Comparison of ENCODE assay signal across 10 mouse cellular contexts in the genomic region with DNA sequence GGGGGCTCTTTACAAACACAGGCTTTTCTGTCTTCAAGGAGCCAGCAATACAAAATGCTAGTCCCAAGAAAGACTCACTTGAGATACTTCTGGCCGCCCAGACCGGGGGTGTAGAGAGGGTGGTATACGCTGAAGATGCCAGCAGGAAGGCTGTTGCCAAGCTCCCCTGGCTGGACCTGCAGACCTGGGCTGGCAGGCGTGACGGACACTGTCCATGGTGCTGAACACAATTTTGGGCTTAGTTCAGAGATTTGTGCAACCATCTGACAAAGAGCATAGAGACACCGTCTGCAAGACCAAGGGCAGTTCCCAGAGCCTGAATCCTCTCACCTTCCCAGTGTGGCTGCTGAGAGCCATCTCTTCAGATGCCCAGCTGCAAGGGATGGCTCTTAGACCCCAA. TPM values are rescaled to one million over a fixed set of nuclear protein-coding genes. Genes with fewer than 3 reads are reported as not detected.
DNase-seq lines count a peak whose midpoint lies in the region; ATAC-seq and TF ChIP-seq lines count a peak whose summit lies in the region.
"Had no signal": no experiment of that assay in that cellular context is flagged by ENCODE, and none has a peak within 500 bp of the region (broad histone marks: within the 10 kb centered on the region; RNA-seq: fewer than 3 reads in every experiment).

No protein-coding gene starts in this region.

- no peaks in the 10 kb centered on the region for H3K4me1 ChIP-seq in kidney, postnatal 0 days (replicated peaks; ENCODE audit: insufficient read depth, low read length)
- H3K4me1 ChIP-seq: embryonic facial prominence, embryonic 13.5 days; lung, embryonic 15.5 days had no signal

- no peak overlapping the region for H3K9ac ChIP-seq in kidney, postnatal 0 days (ENCODE audit: low read depth, low read length)
- H3K9ac ChIP-seq: embryonic facial prominence, embryonic 13.5 days; lung, embryonic 15.5 days had no signal

- H3K9me3 ChIP-seq in kidney, postnatal 0 days (replicated peaks; ENCODE audit: low read length) = no peaks in the 10 kb centered on the region
- H3K9me3 ChIP-seq: embryonic facial prominence, embryonic 13.5 days; lung, embryonic 15.5 days had no signal

- no peaks in the 10 kb centered on the region for H3K36me3 ChIP-seq in kidney, postnatal 0 days (ENCODE audit: insufficient read depth, low read length)
- H3K36me3 ChIP-seq: embryonic facial prominence, embryonic 13.5 days; lung, embryonic 15.5 days had no signal

- intact Hi-C loops in left cerebral cortex, postnatal 10 days (cut with DNase I) = no loop called here
- intact Hi-C loops in left cerebral cortex, postnatal 25 days (cut with DNase I) = no loop called here

- H3K27ac ChIP-seq in kidney, postnatal 0 days = no peak overlapping the region
- H3K27ac ChIP-seq: embryonic facial prominence, embryonic 13.5 days; lung, embryonic 15.5 days had no signal

- DNase-seq in left cerebral cortex, postnatal 10 days (ENCODE audit: extremely low spot score in 1 of 2, low spot score in 2 of 2) = peak; percentile 22 to 57
- DNase-seq in left cerebral cortex, postnatal 25 days (ENCODE audit: low spot score in 2 of 2) = no peak
- peak; percentile 82 for DNase-seq in NIH3T3 (ENCODE audit: low read depth)
- peak; percentile 42 for DNase-seq in c-Kit-positive CD71-positive TER-119-positive erythroid progenitor cells, embryonic 14.5 days (ENCODE audit: low spot score)
- DNase-seq in kidney, postnatal 0 days (ENCODE audit: low spot score) = peak; percentile 73
- DNase-seq in ovary, postnatal 10 days (ENCODE audit: low spot score) = peak; percentile 49
- no peak for DNase-seq in frontal cortex, postnatal 25 days (ENCODE audit: low spot score in 2 of 2)
- DNase-seq in heart, adult 11 months = no peak

- no peak for ATAC-seq in kidney, postnatal 0 days (replicated peaks; ENCODE audit: low FRiP score, low read depth)

- H3K4me3 ChIP-seq in kidney, postnatal 0 days (replicated peaks; ENCODE audit: low read depth, low read length) = no peak overlapping the region
- H3K4me3 ChIP-seq: embryonic facial prominence, embryonic 13.5 days; lung, embryonic 15.5 days had no signal

- no peak overlapping the region for H3K4me2 ChIP-seq in kidney, postnatal 0 days (ENCODE audit: low read length)
- H3K4me2 ChIP-seq: embryonic facial prominence, embryonic 13.5 days; lung, embryonic 15.5 days had no signal

- TF ChIP-seq CTCF in kidney, postnatal 0 days (IDR thresholded peaks at IDR 0.05; ENCODE audit: low read depth) = no peak

- no peaks in the 10 kb centered on the region for H3K27me3 ChIP-seq in kidney, postnatal 0 days (ENCODE audit: insufficient read depth, low read length)
- H3K27me3 ChIP-seq: embryonic facial prominence, embryonic 13.5 days; lung, embryonic 15.5 days had no signal

- 19% methylated on average over 6 of the region's 6 CpGs for WGBS in kidney, postnatal 0 days

RNA-seq across cellular contexts. Expression of gene Hcn4, which starts 18.4 kb away (rescaled TPM):
- total RNA-seq in left cerebral cortex, postnatal 10 days (2021) = 10 to 100 TPM; 16.2 to 18.2 TPM
- total RNA-seq in left cerebral cortex, postnatal 25 days (2021) = 1 to 10 TPM; 7.2 to 7.8 TPM
- 0.18 and 0.24 TPM in 2 replicates for polyA plus RNA-seq in kidney, postnatal 0 days (2015; fragmentation: Nextera tagmentation; extraction: Ambion mirVana)

Comparison
In these comparisons a context has a peak if more than half of its experiments do, and no peak if none do; other contexts are left out.
1. DNase-seq: peak in left cerebral cortex, postnatal 10 days (2 of 2), NIH3T3 (single experiment), c-Kit-positive CD71-positive TER-119-positive erythroid progenitor cells, embryonic 14.5 days (single experiment), kidney, postnatal 0 days (single experiment) and ovary, postnatal 10 days (single experiment); none in left cerebral cortex, postnatal 25 days (0 of 2), frontal cortex, postnatal 25 days (0 of 2) and heart, adult 11 months (single experiment).